Mouse (Mus musculus): ENCODE measurements around the gene Plb1.

Plb1 gene

GRCm38 (mm10) chr5:32216465-32216864, 16.0 kb upstream of the Plb1 start:
- TF ChIP-seq GATA4 (IDR thresholded peaks at IDR 0.05; ENCODE audit: insufficient replicate concordance, low read length): no peak

- no peak for TF ChIP-seq GATA4 (IDR thresholded peaks at IDR 0.05; ENCODE audit: insufficient replicate concordance, low read length)
These were observed 15.0 kb upstream of the Plb1 start for GRCm38 (mm10) chr5:32217477-32217876.

GRCm38 (mm10) chr5:32230372-32230771, 2.1 kb upstream of the Plb1 start:
- no peak for TF ChIP-seq GATA4 (IDR thresholded peaks at IDR 0.05; ENCODE audit: insufficient replicate concordance, low read length)

GRCm38 (mm10) chr5:32239337-32239736, 6.8 kb downstream of the Plb1 start:
- TF ChIP-seq GATA4 (IDR thresholded peaks at IDR 0.05; ENCODE audit: insufficient replicate concordance, low read length): no peak

GRCm38 (mm10) chr5:32240741-32241140, 8.2 kb downstream of the Plb1 start:
- TF ChIP-seq GATA4 (IDR thresholded peaks at IDR 0.05; ENCODE audit: insufficient replicate concordance, low read length): no peak

GRCm38 (mm10) chr5:32243286-32243885, 10.9 kb downstream of the Plb1 start:
- no peak for TF ChIP-seq GATA4 (IDR thresholded peaks at IDR 0.05; ENCODE audit: insufficient replicate concordance, low read length)

- no peak for TF ChIP-seq GATA4 (IDR thresholded peaks at IDR 0.05; ENCODE audit: insufficient replicate concordance, low read length)
These were observed 12.9 kb downstream of the Plb1 start for GRCm38 (mm10) chr5:32245385-32245784.

GRCm38 (mm10) chr5:32260751-32261150, 28.2 kb downstream of the Plb1 start:
- no peak for TF ChIP-seq GATA4 (IDR thresholded peaks at IDR 0.05; ENCODE audit: insufficient replicate concordance, low read length)

- TF ChIP-seq GATA4 (IDR thresholded peaks at IDR 0.05; ENCODE audit: insufficient replicate concordance, low read length): no peak
These were observed 28.7 kb downstream of the Plb1 start for GRCm38 (mm10) chr5:32261251-32261650.

- TF ChIP-seq GATA4 (IDR thresholded peaks at IDR 0.05; ENCODE audit: insufficient replicate concordance, low read length): no peak
These were observed 30.0 kb downstream of the Plb1 start for GRCm38 (mm10) chr5:32262534-32262933.

- no peak for TF ChIP-seq GATA4 (IDR thresholded peaks at IDR 0.05; ENCODE audit: insufficient replicate concordance, low read length)
These were observed 40.0 kb downstream of the Plb1 start for GRCm38 (mm10) chr5:32272502-32272901.

GRCm38 (mm10) chr5:32278000-32278694, 45.6 kb downstream of the Plb1 start:
- no peak for TF ChIP-seq GATA4 (IDR thresholded peaks at IDR 0.05; ENCODE audit: insufficient replicate concordance, low read length)

GRCm38 (mm10) chr5:32280066-32280465, 47.6 kb downstream of the Plb1 start:
- TF ChIP-seq GATA4 (IDR thresholded peaks at IDR 0.05; ENCODE audit: insufficient replicate concordance, low read length): no peak

- no peak for TF ChIP-seq GATA4 (IDR thresholded peaks at IDR 0.05; ENCODE audit: insufficient replicate concordance, low read length)
These were observed 49.8 kb downstream of the Plb1 start for GRCm38 (mm10) chr5:32282345-32282744.

GRCm38 (mm10) chr5:32283457-32283856, 50.9 kb downstream of the Plb1 start:
- TF ChIP-seq GATA4 (IDR thresholded peaks at IDR 0.05; ENCODE audit: insufficient replicate concordance, low read length): no peak

- no peak for TF ChIP-seq GATA4 (IDR thresholded peaks at IDR 0.05; ENCODE audit: insufficient replicate concordance, low read length)
These were observed 53.8 kb downstream of the Plb1 start for GRCm38 (mm10) chr5:32286315-32286714.

GRCm38 (mm10) chr5:32288021-32288420, 55.5 kb downstream of the Plb1 start:
- no peak for TF ChIP-seq GATA4 (IDR thresholded peaks at IDR 0.05; ENCODE audit: insufficient replicate concordance, low read length)

Measured in liver, adult (tissue).